Mouse (Mus musculus) embryonic facial prominence, embryonic 15.5 days (tissue): ENCODE results near the gene Sh3d19. TPM values are rescaled to one million over a fixed set of nuclear protein-coding genes. Genes with fewer than 3 reads are reported as not detected.
A peak's percentile ranks its signal among the peaks of the same experiment; 100 is the strongest.

Source experiments
- ATAC-seq: fragments of 200-750 bp; cut with Nextera tagmentation; 2 replicates; pipeline ENCODE4 v1.8.0; 2017; ENCODE audit warnings: low read depth, moderate TSS enrichment; ENCODE audit not compliant: insufficient number of reproducible peaks, low FRiP score, low TSS enrichment
- H3K27ac ChIP-seq: fragments of 300-500 bp; sonication (generic); replicated peaks from 2 replicates; pipeline ENCODE4 v1.5.1; 2015; ENCODE audit warnings: mild to moderate bottlenecking, inconsistent platforms
- H3K27me3 ChIP-seq: fragments of 300-500 bp; sonication (generic); 2 replicates; pipeline ENCODE4 v1.6.1; 2015; ENCODE audit warnings: inconsistent platforms
- H3K36me3 ChIP-seq: fragments of 300-500 bp; sonication (generic); 2 replicates; pipeline ENCODE4 v1.6.1; 2015; ENCODE audit warnings: mild to moderate bottlenecking, inconsistent platforms
- H3K4me1 ChIP-seq: fragments of 300-500 bp; sonication (generic); 2 replicates; pipeline ENCODE4 v1.6.1; 2015; ENCODE audit warnings: inconsistent platforms
- H3K4me2 ChIP-seq: fragments of 300-500 bp; sonication (generic); replicated peaks from 2 replicates; pipeline ENCODE4 v1.6.1; 2015; ENCODE audit warnings: mild to moderate bottlenecking, inconsistent platforms
- H3K4me3 ChIP-seq: fragments of 300-500 bp; sonication (generic); replicated peaks from 2 replicates; pipeline ENCODE4 v1.5.1; 2015; ENCODE audit warnings: mild to moderate bottlenecking, inconsistent platforms
- H3K9ac ChIP-seq: fragments of 300-500 bp; sonication (generic); 2 replicates; pipeline ENCODE4 v1.6.1; 2015; ENCODE audit warnings: inconsistent platforms
- H3K9me3 ChIP-seq: fragments of 300-500 bp; sonication (generic); replicated peaks from 2 replicates; pipeline ENCODE4 v1.6.1; 2016; ENCODE audit warnings: inconsistent platforms
- WGBS: fragments of 180-500 bp; shearing (Covaris S2); methylation state at CpG from one replicate; pipeline ENCODE4 v1.1.7; 2015; 5-methylcytosine and 5-hydroxymethylcytosine counted together
- polyA plus RNA-seq: library from polyadenylated mRNA; unstranded; fragments of >200 nt; fragmentation: Nextera tagmentation; extraction: Ambion mirVana; gene quantifications from 2 replicates; pipeline ENCODE4 v1.2.1, GENCODE M21; 2015

The Sh3d19 gene
- polyA plus RNA-seq, 1 experiment from 2014 or later, result 36.3 TPM

GRCm38 (mm10) chr3:86028658-86029375 lies 57.9 kb downstream of the Sh3d19 start:
- Histone ChIP-seq H3K36me3 (no peaks in the 10 kb centered on the region), H3K27me3 (no peaks in the 10 kb centered on the region), H3K9ac (no peak overlapping the region), H3K4me3 (no peak overlapping the region), H3K4me2 (no peak overlapping the region), H3K4me1 (no peaks in the 10 kb centered on the region; the same call in 1 of the 2 replicates), H3K9me3 (no peaks in the 10 kb centered on the region), H3K27ac (no peak overlapping the region)
- ATAC-seq, result no peak
- 85% methylated on average over 15 of the region's 15 CpGs for WGBS

DNA sequence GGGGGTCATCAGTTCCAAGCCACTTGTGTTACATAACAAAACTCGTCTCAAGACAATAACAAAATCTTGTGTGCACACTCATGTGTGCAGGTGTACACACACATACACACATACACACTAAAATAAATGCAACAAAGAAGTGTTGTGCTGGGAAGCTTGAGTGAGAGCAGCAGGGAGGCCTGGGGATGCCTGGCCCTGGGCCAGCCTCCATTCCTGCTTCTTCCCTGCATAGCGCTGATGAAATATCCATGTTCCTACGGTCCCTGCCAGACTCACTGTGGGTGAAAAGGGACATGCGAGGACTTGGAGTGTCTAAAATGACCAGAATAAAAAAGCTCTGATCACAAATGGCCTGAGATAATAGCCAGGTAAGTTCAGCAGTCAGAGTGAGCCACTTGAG lies 59.7 kb downstream of the Sh3d19 start:
- Histone ChIP-seq H3K27ac (no peak overlapping the region), H3K4me2 (no peak overlapping the region), H3K27me3 (no peaks in the 10 kb centered on the region), H3K4me1 (no peaks in the 10 kb centered on the region; the same call in 1 of the 2 replicates), H3K9me3 (no peaks in the 10 kb centered on the region), H3K36me3 (no peaks in the 10 kb centered on the region), H3K9ac (no peak overlapping the region), H3K4me3 (no peak overlapping the region)
- ATAC-seq, result no peak
- WGBS, result 63% methylated on average over 4 of the region's 4 CpGs

- no peak for ATAC-seq
- no peak overlapping the region for H3K9ac ChIP-seq
- H3K4me3 ChIP-seq, result no peak overlapping the region
- H3K27ac ChIP-seq, result no peak overlapping the region
- peaks cover 8% of the 10 kb centered on the region for H3K4me1 ChIP-seq
- H3K36me3 ChIP-seq, result no peaks in the 10 kb centered on the region
- no peaks in the 10 kb centered on the region for H3K9me3 ChIP-seq
- H3K4me2 ChIP-seq, result no peak overlapping the region
- 75% methylated on average over 9 of the region's 9 CpGs for WGBS
- H3K27me3 ChIP-seq, result no peaks in the 10 kb centered on the region
These were observed 62.7 kb downstream of the Sh3d19 start for GRCm38 (mm10) chr3:86033455-86034090.

DNA sequence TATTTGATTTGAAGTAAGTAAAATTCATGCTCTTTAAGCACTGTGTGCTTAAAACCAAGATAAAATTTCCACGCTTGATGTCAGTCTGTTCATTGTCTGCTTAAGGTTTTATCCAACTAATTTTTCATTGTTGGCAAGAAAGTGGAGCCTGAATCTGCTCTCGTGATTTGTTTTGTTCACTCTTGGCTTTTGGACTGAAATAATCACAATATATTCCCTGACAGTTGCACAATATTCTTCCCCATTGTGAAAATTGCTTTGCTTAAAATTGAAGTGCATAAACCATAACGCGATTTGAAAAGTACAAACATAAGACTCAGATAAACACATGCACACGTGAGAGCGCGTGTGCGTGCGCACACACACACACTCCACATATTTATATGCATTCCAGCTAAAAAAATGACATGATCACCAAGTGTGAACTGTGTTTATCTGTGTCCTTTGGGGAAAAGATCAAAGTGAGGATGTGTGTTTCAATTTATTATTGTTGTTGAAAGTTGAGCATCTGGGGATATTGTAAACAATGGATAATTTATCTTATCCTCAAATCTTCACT lies 67.1 kb downstream of the Sh3d19 start:
- ATAC-seq, result no peak
- no peak overlapping the region for H3K9ac ChIP-seq
- H3K27ac ChIP-seq, result peak overlapping the region; percentile 93
- H3K4me2 ChIP-seq, result no peak overlapping the region
- H3K4me3 ChIP-seq, result no peak overlapping the region
- 69% methylated on average over 9 of the region's 9 CpGs for WGBS
- H3K36me3 ChIP-seq, result peaks cover 2% of the 10 kb centered on the region; the same call in 1 of the 2 replicates
- H3K4me1 ChIP-seq, result peaks cover 29% of the 10 kb centered on the region
- H3K27me3 ChIP-seq, result no peaks in the 10 kb centered on the region
- no peaks in the 10 kb centered on the region for H3K9me3 ChIP-seq

DNA sequence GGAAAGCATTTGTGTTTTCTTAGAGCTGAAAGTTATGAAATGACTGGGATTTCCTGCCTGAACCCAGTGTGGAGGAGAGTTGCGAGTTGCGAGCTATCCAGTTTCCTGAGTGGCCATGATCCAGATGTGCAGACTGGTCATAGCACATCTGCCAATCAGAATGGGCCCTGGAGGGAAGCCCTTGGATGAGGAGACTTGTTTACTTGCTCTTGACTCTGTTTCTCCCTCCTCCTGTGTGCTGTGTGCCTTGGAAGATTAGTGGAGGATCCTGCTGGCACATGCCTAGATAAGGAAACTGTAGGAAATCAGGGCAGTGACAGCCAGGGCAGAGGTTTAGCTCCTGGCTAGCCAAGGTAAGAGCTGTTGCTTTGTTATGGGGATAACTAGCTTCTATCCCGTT lies 67.7 kb downstream of the Sh3d19 start:
- Histone ChIP-seq H3K27me3 (no peaks in the 10 kb centered on the region), H3K9me3 (no peaks in the 10 kb centered on the region), H3K36me3 (peaks cover 5% of the 10 kb centered on the region; the same call in 1 of the 2 replicates), H3K4me1 (peaks cover 29% of the 10 kb centered on the region), H3K27ac (peak overlapping the region; percentile 93), H3K4me3 (0 out of 2 replicates have a peak overlapping the region, but pooled peaks have one; percentile 7), H3K9ac (no peak overlapping the region), H3K4me2 (peak overlapping the region; percentile 26)
- peak; percentile 78; the same call in 1 of the 2 replicates for ATAC-seq
- WGBS, result 13% methylated on average over 3 of the region's 3 CpGs

GRCm38 (mm10) chr3:86040286-86041201 lies 69.6 kb downstream of the Sh3d19 start:
- Histone ChIP-seq H3K4me3 (peak overlapping the region; percentile 29), H3K36me3 (peaks cover 6% of the 10 kb centered on the region; the same call in 1 of the 2 replicates), H3K4me2 (peak overlapping the region; percentile 26), H3K27me3 (no peaks in the 10 kb centered on the region), H3K9me3 (no peaks in the 10 kb centered on the region), H3K4me1 (peaks cover 33% of the 10 kb centered on the region), H3K27ac (peak overlapping the region; percentile 93), H3K9ac (no peak overlapping the region)
- ATAC-seq, result peak; percentile 79; the same call in 1 of the 2 replicates
- 29% methylated on average over 14 of the region's 14 CpGs for WGBS

DNA sequence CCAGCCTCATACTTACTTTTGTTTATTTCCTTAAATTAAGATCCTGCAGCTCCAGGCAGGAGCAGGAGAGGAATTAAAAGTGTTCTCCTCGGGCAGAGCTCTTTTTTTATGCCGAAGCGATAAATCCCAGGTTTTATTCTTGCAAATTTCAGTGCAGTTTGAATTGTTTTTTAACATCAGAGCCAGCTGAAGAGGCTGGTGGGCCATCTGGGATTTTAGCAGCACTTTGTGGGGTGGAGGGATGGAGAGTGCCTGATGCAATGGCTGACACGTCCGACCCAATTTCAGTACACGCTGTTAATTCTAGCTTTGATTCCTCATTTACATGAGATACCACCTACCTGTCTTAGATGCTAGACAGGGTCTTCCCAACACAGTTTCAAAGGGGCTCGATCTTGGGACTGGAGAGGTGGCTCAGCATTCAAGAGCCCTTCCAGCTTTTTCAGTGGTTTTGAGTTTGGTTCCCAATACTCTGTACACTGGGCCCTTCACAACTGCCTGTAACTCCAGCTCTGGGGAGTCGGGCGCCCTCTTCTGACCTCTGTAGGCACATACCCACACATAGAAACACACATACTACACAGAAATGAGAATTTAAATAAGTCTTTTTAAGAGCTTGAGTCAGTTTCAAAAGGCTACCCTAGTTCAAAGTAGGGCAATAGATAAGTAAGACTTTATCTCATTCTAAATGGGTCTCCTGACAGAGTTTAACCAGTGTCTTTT lies 76.9 kb downstream of the Sh3d19 start:
- Histone ChIP-seq H3K4me3 (no peak overlapping the region), H3K9ac (no peak overlapping the region), H3K27me3 (no peaks in the 10 kb centered on the region), H3K36me3 (peaks cover 33% of the 10 kb centered on the region), H3K9me3 (no peaks in the 10 kb centered on the region), H3K4me2 (no peak overlapping the region), H3K27ac (no peak overlapping the region), H3K4me1 (peaks cover 4% of the 10 kb centered on the region; the same call in 1 of the 2 replicates)
- ATAC-seq, result no peak
- WGBS, result 91% methylated on average over 9 of the region's 9 CpGs

DNA sequence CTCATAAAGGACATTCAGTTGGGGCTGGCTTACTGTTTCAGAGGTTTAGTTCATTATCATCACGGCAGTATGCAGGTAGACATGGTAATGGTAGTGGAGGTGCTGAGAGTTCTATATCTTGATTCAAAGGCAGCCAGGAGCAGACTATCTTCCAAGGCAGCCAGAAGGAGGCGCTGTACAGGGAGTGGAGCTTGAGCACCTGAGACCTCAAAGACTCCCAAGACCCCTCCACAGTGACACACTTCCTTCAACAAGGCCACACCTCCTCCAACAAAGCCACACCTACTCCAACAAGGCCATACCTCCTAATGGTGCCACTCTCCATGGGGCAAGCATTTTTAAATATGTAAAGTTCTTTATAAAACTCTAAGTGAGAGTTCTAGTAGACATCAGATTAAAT lies 78.1 kb downstream of the Sh3d19 start:
- ATAC-seq, result no peak
- no peak overlapping the region for H3K9ac ChIP-seq
- 79% methylated on average over 2 of the region's 2 CpGs for WGBS

DNA sequence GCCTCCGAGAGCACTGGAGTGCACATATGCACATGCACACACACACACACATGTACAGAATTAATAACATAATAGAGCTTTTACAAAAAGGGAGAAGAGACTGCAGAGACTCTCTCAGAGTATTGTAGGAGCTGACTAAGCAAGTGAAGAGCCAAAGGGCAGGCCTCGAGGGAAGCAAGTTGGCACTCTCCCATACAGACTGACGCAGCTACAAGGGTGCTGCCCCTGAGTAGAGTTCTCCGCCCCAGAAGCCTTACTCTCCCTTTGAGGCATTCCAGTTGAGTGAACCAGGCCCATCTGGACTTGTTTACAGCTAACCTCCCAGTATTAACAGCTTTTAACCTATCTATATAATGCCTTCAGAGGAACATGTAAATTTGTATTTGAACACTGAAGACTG lies 85.8 kb downstream of the Sh3d19 start:
- Histone ChIP-seq H3K4me3 (no peak overlapping the region), H3K27ac (no peak overlapping the region)

More for the DNA sequence above, 78.1 kb downstream of the Sh3d19 start:
- H3K36me3 ChIP-seq, result peaks cover 28% of the 10 kb centered on the region
- H3K4me2 ChIP-seq, result no peak overlapping the region
- H3K27me3 ChIP-seq, result no peaks in the 10 kb centered on the region
- no peaks in the 10 kb centered on the region for H3K9me3 ChIP-seq
- H3K27ac ChIP-seq, result no peak overlapping the region
- H3K4me1 ChIP-seq, result peaks cover 3% of the 10 kb centered on the region; the same call in 1 of the 2 replicates
- H3K4me3 ChIP-seq, result no peak overlapping the region

DNA sequence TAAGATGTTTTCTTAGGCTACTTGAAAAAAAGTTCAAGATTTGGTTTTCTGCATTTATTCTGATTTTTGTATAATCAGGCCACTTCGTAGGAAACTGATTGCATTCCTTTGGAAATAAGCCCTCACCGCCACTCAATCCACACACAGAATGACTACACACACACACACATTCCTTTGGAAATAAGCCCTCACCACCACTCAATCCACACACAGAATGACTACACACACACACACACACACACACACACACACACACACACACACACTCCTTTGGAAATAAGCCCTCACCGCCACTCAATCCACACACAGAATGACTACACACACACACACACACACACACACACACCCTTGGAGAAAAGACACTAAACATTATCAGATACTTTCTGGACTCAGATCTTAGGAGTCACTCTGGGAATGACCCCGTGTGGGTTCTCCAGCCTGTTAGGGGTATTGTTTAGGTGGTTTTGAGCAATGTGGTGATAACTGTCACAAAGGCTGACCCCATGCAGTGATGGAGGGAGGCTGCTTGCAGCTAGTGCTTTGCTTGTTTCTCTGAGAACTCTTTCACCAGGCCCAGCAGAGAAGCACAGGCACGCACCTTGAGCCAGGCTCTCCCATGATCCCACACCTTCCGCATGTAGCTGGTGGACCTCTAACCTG lies 86.7 kb downstream of the Sh3d19 start:
- no peak overlapping the region for H3K4me3 ChIP-seq
- no peak overlapping the region for H3K4me2 ChIP-seq
- no peaks in the 10 kb centered on the region for H3K36me3 ChIP-seq
- WGBS, result 59% methylated on average over 6 of the region's 6 CpGs
- H3K4me1 ChIP-seq, result peaks cover 8% of the 10 kb centered on the region
- H3K27me3 ChIP-seq, result no peaks in the 10 kb centered on the region
- no peaks in the 10 kb centered on the region for H3K9me3 ChIP-seq
- no peak for ATAC-seq
- no peak overlapping the region for H3K27ac ChIP-seq
- no peak overlapping the region for H3K9ac ChIP-seq

More for the DNA sequence above, 85.8 kb downstream of the Sh3d19 start:
- no peaks in the 10 kb centered on the region for H3K36me3 ChIP-seq
- H3K27me3 ChIP-seq, result no peaks in the 10 kb centered on the region
- no peak overlapping the region for H3K9ac ChIP-seq
- H3K9me3 ChIP-seq, result no peaks in the 10 kb centered on the region
- no peak for ATAC-seq
- WGBS, result 52% methylated on average over 4 of the region's 4 CpGs
- peaks cover 8% of the 10 kb centered on the region for H3K4me1 ChIP-seq
- H3K4me2 ChIP-seq, result no peak overlapping the region
